Mouse (Mus musculus) NIH3T3 (cell line): ENCODE measurements at regions not wholly inside any gene's neighbourhood (a gene's known extent, or its start where the extent isn't known, plus 50 kb on each side); places are given as distances from the start of the nearest gene placed in this dataset.
A peak's percentile ranks its signal among the peaks of the same experiment; 100 is the strongest.

Experiments used
- DNase-seq: peaks from one replicate; pipeline ENCODE4 v3.0.0-alpha.2; 2012; ENCODE audit warnings: low read depth

DNA sequence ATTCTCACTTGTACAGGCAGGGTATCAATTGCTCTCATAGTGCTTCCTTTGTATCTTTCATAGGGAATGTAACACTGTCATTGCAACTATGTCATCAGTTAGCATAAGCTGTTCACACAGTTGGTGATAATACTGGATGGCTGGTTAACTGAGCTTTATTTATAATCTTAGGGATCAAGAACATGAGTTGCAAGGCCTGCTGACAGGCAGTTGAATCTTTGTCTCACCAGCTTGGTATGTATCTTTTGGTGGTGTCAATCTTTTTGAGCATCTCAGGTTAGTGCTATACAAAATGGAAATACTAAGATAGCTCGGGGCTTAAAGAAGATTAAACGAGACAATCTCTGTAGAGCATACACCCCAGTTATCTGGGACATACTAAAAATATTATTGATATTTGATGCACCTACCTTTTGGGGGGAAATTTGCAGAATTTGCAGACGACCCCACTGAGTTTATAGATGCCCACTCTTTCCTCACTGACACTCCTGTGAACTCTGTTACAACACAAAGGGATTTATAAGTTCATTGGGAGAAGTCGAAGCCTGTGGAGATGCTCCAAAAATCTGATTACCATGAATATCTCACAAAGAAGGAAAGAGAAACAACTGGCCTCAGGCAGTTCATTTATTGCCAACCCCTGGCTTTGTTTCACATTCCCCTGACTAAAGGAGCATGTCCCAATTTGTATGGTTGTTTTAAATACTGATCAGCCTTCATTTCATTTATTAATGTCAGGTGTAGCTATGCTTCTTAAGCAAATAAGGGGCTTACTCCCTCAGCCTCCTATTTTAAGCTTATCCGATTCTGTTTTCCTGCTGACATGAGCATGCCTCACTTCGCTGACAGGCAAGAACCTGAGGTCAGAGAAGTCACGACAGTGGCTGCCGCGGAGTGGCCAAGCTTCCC lies 193.5 kb downstream of the Fndc1 start:
- no peak for DNase-seq

- no peak for DNase-seq
Observed at GRCm38 (mm10) chr17:7625746-7626145, 201.4 kb downstream of the Fndc1 start.

DNA sequence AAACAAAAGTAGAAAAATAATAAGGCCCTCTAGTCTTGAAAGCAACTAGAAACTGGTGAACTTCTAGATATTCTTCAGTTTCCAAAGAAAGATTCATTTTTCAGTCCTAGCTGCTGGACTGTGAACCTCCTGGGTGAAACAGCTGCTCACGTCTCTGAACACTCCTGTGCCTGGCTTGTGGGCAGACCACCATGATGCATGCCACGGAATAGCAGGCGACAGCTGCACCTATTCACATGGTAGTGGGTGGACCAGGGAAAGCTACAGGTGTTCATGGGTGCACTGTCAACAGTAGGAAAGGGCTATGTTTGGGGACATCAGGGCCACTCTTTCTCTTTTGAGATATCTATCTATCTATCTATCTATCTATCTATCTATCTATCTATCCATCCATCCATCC lies 203.7 kb downstream of the Fndc1 start:
- DNase-seq, result no peak

GRCm38 (mm10) chr17:7621262-7621661 lies 205.8 kb downstream of the Fndc1 start:
- peak; percentile 48 for DNase-seq

- DNase-seq, result no peak
Observed at GRCm38 (mm10) chr17:7620166-7620565, 206.9 kb downstream of the Fndc1 start.

GRCm38 (mm10) chr17:7619641-7620040 lies 207.5 kb downstream of the Fndc1 start:
- DNase-seq, result no peak

DNA sequence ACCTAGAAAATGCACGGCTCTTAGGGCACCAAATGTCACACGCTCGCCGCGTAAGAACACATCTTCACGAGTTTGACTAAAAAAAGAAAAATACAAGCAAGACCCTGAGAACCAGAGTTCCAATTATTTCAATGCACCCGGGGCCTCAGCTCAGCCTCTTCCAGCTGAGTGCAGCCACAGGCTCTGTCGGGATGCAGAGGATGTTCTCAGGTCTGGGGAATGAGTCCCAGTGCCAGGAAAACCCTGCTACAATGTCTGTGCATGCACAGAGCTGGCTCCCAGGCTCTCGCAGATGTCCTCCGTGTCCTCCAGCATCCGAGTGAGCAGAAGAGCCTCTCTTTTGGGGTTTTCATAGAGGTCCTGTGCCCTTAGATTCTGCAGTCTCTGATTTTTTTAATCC lies 219.1 kb downstream of the Fndc1 start:
- DNase-seq, result no peak

- DNase-seq, result no peak
Observed at GRCm38 (mm10) chr17:7607431-7607830, 219.7 kb downstream of the Fndc1 start.

GRCm38 (mm10) chr17:7604813-7605504 lies 219.7 kb upstream of the Unc93a2 start:
- DNase-seq, result no peak

GRCm38 (mm10) chr17:7604096-7604495 lies 218.8 kb upstream of the Unc93a2 start:
- no peak for DNase-seq

GRCm38 (mm10) chr17:7600555-7600954 lies 215.3 kb upstream of the Unc93a2 start:
- DNase-seq, result peak; percentile 20

- no peak for DNase-seq
Observed at GRCm38 (mm10) chr17:7597481-7597880, 212.2 kb upstream of the Unc93a2 start.

GRCm38 (mm10) chr17:7594801-7595200 lies 209.5 kb upstream of the Unc93a2 start:
- no peak for DNase-seq

DNA sequence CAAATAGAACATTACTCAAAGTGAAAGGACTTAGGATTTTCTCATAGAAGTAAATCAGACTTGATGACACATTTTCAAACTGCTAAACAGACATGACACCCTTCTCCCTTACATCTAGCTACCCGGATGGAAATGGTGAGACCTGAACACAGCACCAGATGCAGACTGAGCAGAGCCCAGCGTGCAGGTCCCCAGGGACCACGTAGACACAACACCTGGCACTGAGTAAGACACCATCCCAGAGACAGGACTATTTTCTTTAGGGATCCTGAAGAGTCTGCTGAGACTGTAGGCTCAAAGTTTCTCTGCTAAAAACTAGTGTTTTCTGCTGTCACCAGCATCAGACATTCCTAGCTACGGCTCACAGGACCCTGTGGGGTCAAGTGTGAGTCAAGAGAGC lies 207.2 kb upstream of the Unc93a2 start:
- DNase-seq, result no peak

- DNase-seq, result no peak
Observed at GRCm38 (mm10) chr17:7582866-7583398, 197.7 kb upstream of the Unc93a2 start.

GRCm38 (mm10) chr17:7579031-7579430 lies 193.8 kb upstream of the Unc93a2 start:
- DNase-seq, result peak; percentile 18

DNA sequence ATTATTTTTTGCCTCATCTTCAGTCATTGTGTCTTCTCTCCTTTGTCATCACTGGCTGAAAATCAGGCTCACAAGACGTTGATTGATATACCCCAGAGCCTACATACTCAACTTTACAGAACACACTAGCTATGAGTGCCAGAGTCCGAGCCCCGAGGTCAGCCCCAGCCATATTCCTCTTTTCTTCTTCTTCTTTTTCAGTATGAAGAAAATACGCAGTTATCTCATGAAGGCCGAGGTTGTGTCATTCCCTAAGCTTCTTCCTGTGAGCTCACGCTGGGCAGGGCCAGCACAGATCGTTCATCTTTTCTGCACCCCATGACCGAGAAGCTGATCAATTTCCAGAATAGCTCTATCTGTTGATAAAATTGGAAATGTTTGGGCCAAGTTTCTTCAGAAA lies 192.7 kb upstream of the Unc93a2 start:
- no peak for DNase-seq

DNA sequence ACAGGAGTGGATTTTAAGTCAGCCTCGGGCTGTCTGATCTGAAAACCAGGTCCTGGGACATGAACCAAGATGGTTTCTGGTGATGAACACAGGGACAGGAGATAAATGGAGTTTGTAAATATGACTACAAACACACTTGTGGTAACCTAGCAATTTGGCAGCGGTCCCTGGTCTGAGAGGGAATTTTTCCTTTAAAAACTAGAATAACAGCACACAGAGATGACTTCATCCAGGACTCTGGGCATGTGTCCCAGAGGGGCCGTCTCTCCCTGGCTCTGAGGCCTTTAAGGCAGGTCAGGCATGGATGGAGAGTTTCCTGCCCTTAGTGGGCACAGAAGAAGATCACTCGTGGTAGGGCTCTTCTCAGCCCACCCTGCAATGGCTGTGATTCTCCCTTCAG lies 192.0 kb upstream of the Unc93a2 start:
- peak; percentile 79 for DNase-seq

- peak; percentile 11 for DNase-seq
Observed at GRCm38 (mm10) chr17:7571481-7571880, 186.2 kb upstream of the Unc93a2 start.

DNA sequence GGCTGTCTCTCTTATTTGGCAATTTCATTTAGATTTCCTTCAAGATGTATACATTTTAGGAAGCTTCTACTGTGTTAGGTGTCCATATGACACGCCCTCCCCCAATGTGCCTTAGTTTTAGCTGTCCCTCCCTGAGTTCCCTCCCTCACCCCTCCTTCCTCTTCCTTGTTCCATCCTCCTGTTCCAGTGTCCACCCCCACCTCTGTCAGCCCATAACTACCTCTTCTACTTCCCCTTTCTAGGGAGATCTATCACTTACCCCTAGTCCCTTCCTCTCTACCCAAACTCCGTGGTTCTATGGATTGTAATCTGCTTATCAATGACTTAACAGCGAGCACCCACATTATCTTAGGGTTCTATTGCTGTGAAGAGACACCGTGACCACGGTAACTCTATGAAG lies 183.2 kb upstream of the Unc93a2 start:
- no peak for DNase-seq

DNA sequence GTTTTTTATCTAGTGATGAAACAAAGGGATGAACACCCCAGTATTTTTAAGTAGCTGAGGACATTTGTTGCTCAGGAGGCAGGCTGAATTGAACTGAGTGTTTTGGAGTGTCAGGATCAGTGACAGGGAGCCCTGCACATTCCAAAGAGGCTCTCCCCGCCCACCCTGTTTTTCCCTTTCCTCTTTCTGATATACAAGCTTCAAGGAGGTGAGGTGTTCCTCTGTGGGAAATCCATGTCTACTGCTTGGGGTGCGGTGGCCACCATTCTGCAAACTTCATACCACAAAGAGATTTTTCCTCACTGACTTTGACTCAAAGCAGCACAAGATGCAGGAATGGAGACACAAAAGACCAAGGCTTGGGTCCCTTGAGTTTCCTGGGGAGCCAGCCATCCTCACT lies 180.5 kb upstream of the Unc93a2 start:
- no peak for DNase-seq

DNA sequence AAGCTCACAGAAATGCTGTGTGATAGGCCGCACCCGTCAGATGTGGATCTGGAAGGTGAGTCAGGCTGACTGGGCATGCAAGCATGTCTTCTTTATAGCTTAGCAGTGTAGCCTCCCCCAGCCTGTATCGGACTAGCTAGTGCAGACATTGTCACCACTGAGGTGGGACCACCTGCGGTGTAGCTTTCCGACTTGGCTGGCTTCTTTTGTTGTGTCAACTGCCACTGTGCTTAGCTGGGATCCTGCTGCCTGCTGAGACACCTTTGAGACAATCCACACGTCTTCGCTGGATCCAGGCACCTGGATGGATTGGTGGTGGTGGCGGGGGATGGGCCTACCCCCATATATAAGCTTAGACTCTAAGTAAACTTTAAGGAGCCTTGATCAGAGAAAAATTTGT lies 177.7 kb upstream of the Unc93a2 start:
- no peak for DNase-seq

DNA sequence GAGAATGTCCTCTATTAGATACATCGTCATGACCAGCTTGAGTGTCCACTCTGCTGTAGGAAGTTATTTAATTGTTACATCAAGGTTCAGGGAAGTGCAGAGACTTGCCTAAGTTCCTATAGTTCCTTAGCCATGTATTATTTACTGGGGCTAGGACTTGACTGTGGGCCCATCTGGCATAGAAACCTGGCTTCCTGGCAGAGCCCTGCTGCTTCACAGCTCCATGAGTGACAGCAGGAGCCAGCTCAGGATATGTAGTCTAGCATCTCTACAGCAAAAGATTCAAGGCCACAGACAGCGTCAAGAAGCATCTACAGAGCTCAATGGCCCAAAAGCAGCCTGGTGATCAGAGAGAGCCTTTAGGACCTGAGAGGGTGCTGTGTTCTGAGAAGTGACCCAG lies 163.2 kb upstream of the Unc93a2 start:
- DNase-seq, result no peak
